Mouse (Mus musculus): ENCODE data around the gene Acin1.

Gene Acin1

DNA sequence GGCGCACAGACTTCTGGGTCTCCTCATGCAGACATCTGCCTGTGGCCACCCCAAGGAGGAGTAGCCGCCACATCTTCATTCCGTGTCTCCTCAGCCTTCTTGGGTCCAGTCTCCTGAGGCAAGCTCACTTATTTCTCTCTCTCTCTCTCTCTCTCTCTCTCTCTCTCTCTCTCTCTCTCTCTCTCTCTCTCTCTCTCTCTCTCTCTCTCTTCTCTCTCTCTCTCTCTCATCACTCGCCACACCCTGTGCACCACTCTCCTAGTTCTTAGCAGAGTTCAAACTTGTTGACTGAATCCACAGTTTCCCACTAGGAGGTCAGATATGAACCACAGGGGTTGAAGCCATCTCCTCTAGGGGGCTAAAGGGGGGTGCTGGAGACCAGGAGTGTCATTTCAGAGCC, 12.0 kb upstream of the Acin1 start, which contains the start of gene Gm29776:
TSS of gene Gm29776 (minus strand) at position 101 of the 400 bp plus-strand sequence.
- no peak for DNase-seq (ENCODE audit: low read depth, low spot score)

- DNase-seq (ENCODE audit: low read depth, low spot score) = no peak
These were observed 10.0 kb upstream of the Acin1 start for GRCm38 (mm10) chr14:54696752-54697151.

- no peak for DNase-seq (ENCODE audit: low read depth, low spot score)
These were observed 8.3 kb upstream of the Acin1 start for GRCm38 (mm10) chr14:54695042-54695441.

DNA sequence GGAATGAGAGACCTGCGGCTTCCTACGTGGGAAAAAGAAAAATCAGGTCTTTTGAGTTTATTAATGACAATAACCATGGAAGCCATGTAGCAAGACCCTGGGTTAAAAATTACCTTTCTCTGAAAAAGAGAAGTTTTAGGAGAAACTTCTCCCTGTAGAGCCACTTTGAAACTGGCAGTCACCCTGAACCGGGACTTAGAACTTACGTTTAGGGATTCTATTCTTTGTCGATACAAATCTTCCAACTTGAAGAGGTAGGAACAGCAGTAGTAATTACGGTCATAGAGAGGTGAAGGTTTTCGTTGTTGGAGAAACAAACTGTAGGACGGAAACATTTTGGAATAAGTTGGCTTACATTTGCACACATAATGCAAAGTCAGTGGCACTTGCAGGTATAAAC, 520 bp upstream of the Acin1 start:
- no peak for DNase-seq (ENCODE audit: low read depth, low spot score)

DNA sequence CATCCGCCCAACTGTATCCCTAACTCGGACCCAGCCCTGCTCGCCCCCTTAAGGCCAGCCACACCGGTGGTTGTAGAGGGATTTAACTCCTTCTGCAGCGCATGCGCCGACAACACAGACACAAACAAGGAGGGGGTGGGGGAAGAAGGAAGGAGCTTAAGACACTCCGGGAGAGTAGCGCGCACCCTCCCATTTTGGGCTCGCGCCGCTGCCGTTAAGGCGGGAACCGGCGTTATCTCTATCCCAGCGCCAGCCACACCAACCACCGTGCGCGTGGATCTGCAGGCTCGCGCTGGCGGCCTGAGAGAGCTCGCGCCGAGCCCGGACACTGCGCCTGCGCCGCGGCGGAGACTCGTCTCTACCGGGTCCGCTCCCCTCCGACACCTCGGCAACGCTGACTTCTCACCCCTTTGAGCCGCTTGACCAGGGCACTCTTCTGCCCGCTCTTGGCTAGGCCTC, 639 bp downstream of the Acin1 start, which contains the start of gene 1700123O20Rik:
TSS of gene 1700123O20Rik (plus strand) at position 154 of the 459 bp plus-strand sequence.
- DNase-seq (ENCODE audit: low read depth, low spot score) = peak; percentile 95

GRCm38 (mm10) chr14:54685471-54685870, 1.3 kb downstream of the Acin1 start:
- DNase-seq (ENCODE audit: low read depth, low spot score) = no peak

DNA sequence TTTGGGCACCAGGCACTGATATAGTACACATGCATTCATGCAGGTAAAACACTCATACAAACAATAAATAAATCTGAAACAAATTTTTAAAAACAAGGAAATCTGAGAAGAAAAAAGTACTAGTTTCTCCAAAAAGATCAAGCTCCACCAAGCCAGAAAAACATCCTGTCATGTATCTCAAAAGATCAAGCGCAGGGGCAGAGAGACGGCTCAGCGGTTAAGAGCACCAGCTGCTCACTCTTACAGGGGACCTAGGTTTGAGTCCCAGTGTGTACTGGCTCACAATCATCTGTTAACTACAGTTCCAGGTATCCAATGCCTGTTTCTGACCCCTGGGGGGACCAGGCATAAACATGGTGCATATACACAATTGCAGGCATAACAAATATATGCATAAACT, 4.3 kb downstream of the Acin1 start:
- DNase-seq (ENCODE audit: low read depth, low spot score) = no peak

- no peak for DNase-seq (ENCODE audit: low read depth, low spot score)
These were observed 8.0 kb downstream of the Acin1 start for GRCm38 (mm10) chr14:54678657-54679304.

GRCm38 (mm10) chr14:54676290-54676689, 10.4 kb downstream of the Acin1 start:
- DNase-seq (ENCODE audit: low read depth, low spot score) = no peak

- DNase-seq (ENCODE audit: low read depth, low spot score) = no peak
These were observed 12.4 kb downstream of the Acin1 start for GRCm38 (mm10) chr14:54674317-54674716.

DNA sequence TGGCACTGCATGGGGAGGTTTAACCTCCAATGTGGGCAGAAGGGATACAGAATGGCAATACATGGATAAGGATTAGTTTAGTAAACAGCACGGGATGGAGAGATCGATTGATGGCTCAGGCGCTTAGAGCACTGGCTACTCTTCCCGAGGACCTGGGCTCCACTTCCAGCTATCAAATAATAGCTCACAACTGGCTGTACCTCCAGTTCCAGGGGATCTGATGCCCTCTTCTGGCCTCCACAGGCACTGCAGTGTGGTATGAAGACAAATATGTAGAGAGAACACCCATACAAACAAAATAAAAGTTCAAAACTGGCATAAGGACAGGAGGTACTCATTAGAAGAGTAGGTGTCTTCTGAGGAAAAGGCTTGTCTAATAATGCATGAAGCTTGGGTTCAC, 17.4 kb downstream of the Acin1 start:
- peak; percentile 55 for DNase-seq (ENCODE audit: low read depth, low spot score)

GRCm38 (mm10) chr14:54664477-54665222, 22.1 kb downstream of the Acin1 start:
- DNase-seq (ENCODE audit: low read depth, low spot score) = no peak

GRCm38 (mm10) chr14:54660009-54660408, 26.7 kb downstream of the Acin1 start:
- DNase-seq (ENCODE audit: low read depth, low spot score) = peak; percentile 70

GRCm38 (mm10) chr14:54653496-54653895, 33.2 kb downstream of the Acin1 start:
- peak; percentile 88 for DNase-seq (ENCODE audit: low read depth, low spot score)

DNA sequence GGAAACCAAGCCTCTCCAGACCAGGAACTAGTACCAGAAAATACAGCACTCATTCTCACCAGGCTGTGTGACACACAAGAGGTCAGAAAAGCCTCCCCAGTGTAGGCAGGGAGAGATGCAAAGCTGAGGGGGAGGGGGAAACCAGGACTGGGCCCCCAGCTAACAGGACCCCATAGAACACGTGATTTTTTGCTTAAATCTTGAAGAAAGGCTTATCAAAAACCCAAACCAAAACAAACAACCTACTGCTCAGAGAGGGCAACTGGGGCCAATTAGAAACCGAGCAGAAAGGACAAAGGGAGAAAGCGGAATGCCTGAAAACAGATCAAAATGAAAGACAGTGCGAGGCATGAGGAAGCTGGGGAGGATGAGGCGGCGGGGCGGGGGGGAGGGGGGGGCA, 33.9 kb downstream of the Acin1 start:
- DNase-seq (ENCODE audit: low read depth, low spot score) = peak; percentile 62

DNA sequence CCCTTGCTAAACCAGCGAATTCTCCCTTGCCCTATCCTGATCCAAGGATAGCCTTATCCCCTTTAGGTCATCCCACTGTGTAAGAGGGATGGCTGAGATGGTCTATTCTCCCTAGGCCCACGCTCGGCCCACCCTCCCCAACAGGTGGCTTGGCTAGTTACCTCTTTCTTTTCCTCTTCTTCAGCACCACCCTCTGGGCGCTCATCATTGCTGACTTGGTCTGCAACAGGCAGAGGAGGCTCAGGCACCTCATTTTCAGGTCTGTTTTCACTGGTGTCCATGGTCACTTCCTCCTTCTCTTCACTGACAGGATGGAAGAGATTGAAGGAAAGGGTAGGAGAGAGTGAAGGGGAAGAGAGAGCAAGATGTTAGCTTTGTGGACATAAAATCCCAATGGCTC, 35.2 kb downstream of the Acin1 start:
- peak; percentile 74 for DNase-seq (ENCODE audit: low read depth, low spot score)

DNA sequence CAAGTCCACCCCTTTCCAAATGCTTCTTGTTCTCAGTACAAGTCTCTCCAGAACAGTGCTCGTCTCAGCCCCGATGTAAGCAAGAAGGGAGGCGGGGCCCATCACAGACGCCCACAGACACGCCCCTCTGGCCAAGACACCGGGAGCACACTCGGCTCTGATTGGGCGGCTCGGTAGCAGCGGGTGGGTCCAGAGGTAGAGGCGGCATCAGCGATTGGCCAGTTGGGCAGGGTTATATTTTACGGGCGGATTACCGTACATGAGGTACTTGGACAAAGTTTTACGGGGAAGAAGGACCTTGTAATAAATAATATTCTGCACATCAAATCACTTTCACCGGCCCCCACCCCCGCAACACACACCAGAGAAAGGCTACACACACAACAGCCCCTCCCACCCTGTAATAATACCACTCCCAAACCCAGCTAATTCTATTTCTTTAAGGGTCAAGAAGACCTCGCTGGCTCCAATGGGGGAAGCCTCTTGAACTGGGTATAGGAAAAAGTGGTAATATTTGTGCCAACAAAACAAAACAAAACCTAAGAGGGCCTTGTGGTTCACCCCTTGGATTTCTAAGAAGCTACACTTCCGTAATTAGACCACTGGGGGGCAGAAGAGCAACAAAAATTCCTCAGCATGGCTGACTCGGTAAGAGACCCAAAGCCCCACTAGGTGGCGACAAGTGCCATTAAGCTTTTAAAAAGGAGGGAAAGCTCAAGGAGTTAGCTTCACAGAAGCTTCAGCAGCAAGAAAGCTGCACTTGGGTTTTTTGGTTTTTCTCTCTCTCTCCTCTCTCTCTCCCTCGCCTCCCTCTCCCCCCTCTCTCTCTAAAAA, 35.9 kb downstream of the Acin1 start:
- DNase-seq (ENCODE audit: low read depth, low spot score) = peak; percentile 89

GRCm38 (mm10) chr14:54647900-54648299, 38.8 kb downstream of the Acin1 start:
- no peak for DNase-seq (ENCODE audit: low read depth, low spot score)

GRCm38 (mm10) chr14:54646898-54647636, 39.7 kb downstream of the Acin1 start:
- DNase-seq (ENCODE audit: low read depth, low spot score) = no peak

DNA sequence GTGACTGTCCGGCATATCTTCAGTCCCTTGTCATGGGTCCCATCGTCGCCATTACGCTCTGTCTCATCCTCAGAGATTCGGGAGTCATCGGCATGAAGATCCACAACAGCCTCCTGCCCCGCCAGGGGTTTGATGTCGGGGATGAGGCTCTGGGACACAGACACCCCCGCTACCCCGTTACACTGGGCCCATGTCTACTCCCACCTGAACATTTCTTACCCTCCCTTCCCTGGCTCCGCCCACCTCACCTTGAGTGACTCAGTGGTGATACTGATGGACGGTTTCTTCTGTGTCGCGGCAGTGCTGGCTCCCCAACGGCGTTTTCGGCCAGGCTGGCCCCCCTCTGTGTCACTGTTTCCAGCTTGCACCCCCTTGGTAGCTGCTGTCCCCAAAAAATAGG, 40.3 kb downstream of the Acin1 start:
- no peak for DNase-seq (ENCODE audit: low read depth, low spot score)

- DNase-seq (ENCODE audit: low read depth, low spot score) = no peak
These were observed 42.4 kb downstream of the Acin1 start for GRCm38 (mm10) chr14:54644294-54644693.
